Mouse (Mus musculus) limb, embryonic 15.5 days (tissue): Measurements from ENCODE around the gene Map3k15. TPM values are rescaled to one million over a fixed set of nuclear protein-coding genes. Genes with fewer than 3 reads are reported as not detected.

Source experiments
- polyA plus RNA-seq: library from polyadenylated mRNA; unstranded; fragments of >200 nt; fragmentation: Nextera tagmentation; extraction: Ambion mirVana; gene quantifications from 2 replicates; pipeline ENCODE4 v1.2.1, GENCODE M21; 2015

The Map3k15 gene
- polyA plus RNA-seq, 1 experiment from 2014 or later, result 0.05 TPM

Other genes starting within 250 kb of the Map3k15 start
- 118 and 131 TPM in 2 replicates for gene Pdha1, start 150.0 kb downstream of the Map3k15 start, polyA plus RNA-seq